Mouse (Mus musculus) embryonic fibroblast, embryonic 13.5 days (primary cell): ENCODE data around the gene Gm48551.

Experiments used
- CTCF ChIP-seq: IDR thresholded peaks from 2 replicates; pipeline ENCODE4 v1.5.1; 2011; ENCODE audit warnings: mild to moderate bottlenecking, control low read depth, low read length, moderate library complexity, borderline replicate concordance; ENCODE audit not compliant: insufficient read depth
- POLR2A ChIP-seq: IDR thresholded peaks from 2 replicates; pipeline ENCODE4 v1.6.1; 2011; ENCODE audit warnings: low read depth, mild to moderate bottlenecking, control low read depth, low read length, moderate library complexity

DNA sequence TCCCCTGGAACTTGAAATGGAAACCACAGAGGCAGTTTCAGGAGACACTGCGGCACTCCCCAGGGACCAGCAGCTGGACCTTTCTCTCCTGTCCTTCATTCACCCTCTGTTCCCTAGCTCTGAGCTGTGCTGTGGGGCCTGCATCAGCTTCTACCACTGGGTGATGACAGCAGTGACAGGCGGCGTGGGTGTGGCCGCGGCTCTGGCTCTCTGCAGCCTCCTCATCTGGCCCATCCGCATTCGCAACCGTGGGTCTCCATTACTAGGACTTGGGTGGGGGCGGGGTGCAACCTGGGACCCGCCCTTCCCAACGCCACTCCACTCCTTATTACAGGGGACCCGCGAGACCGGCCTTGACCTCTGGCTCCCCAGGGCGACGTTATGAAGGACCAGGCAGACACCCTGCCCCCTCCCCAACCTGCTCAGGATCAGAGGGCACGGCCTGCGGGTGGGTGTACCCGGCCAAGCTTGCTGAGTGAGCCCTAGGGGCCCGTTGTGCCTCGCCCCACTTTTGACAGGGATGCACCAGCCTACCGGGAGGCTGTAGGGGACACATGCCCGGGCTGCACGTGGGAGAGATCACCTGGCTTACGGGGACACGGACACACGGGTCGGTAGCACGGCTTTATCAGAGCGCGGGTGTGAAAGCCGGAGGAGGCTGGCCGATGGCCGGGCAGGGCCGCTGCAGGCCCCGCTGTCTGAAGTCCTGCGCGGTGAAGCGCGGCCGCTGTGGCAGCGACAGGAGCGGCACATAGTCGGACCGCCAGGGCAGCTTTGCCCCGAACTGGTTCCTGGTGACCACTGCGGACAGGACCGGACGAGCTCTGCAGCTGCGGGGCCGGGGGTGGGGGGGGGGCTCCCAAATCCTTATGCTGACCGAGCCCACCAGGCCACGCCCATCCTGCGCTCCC, 20.6 kb upstream of the Gm48551 start:
- TF ChIP-seq CTCF, result no peak
- no peak for TF ChIP-seq POLR2A
